Mouse (Mus musculus): ENCODE measurements at regions not wholly inside any gene's neighbourhood (a gene's known extent, or its start where the extent isn't known, plus 50 kb on each side); places are given as distances from the start of the nearest gene placed in this dataset.

DNA sequence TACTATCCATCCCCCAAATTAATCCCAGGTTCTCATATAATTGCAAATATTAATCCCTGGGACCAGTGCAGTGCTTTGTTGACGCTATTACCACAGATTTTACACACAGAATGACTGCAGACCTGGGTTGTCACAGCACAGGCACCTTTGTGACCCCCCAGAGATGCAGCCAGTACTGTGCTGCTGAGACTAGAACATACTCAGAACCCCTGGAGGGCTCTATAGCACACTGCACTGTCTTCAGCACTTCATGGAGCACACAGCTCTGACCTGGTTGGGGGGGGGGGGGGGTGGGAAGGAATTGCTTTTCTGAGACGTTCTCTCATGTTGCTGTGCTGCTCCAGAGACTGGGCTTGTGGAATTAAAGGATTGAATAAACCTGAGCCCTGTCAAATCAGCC is 154.9 kb upstream of the Gm34302 start:
- TF ChIP-seq POLR2A (IDR thresholded peaks at IDR 0.05; ENCODE audit: control insufficient read depth, extremely low read depth, insufficient read depth, low read length, poor library complexity) = no peak
- no peak for TF ChIP-seq CTCF (IDR thresholded peaks at IDR 0.05; ENCODE audit: borderline replicate concordance, control insufficient read depth, extremely low read depth, insufficient read depth, low read length, poor library complexity)
- no peaks in the 10 kb centered on the region for H3K27me3 ChIP-seq (ENCODE audit: control insufficient read depth, insufficient read depth, low read length)
- 56% methylated on average over 2 of the region's 2 CpGs for WGBS
- DNase-seq = no peak
- H3K27ac ChIP-seq (ENCODE audit: control insufficient read depth, insufficient read depth, low read length) = no peak overlapping the region
- H3K4me3 ChIP-seq (ENCODE audit: control insufficient read depth, insufficient read depth, low read length) = no peak overlapping the region
- no peaks in the 10 kb centered on the region for H3K36me3 ChIP-seq (ENCODE audit: control insufficient read depth, insufficient read depth, low read length)
- H3K4me1 ChIP-seq (replicated peaks; ENCODE audit: control insufficient read depth, insufficient read depth, low read length) = no peaks in the 10 kb centered on the region

- H3K27me3 ChIP-seq (ENCODE audit: control insufficient read depth, insufficient read depth, low read length) = no peaks in the 10 kb centered on the region
- no peaks in the 10 kb centered on the region for H3K36me3 ChIP-seq (ENCODE audit: control insufficient read depth, insufficient read depth, low read length)
- H3K4me1 ChIP-seq (replicated peaks; ENCODE audit: control insufficient read depth, insufficient read depth, low read length) = no peaks in the 10 kb centered on the region
- H3K27ac ChIP-seq (ENCODE audit: control insufficient read depth, insufficient read depth, low read length) = no peak overlapping the region
- 91% methylated on average over 5 of the region's 5 CpGs for WGBS
- DNase-seq = no peak
- TF ChIP-seq CTCF (IDR thresholded peaks at IDR 0.05; ENCODE audit: borderline replicate concordance, control insufficient read depth, extremely low read depth, insufficient read depth, low read length, poor library complexity) = no peak
- TF ChIP-seq POLR2A (IDR thresholded peaks at IDR 0.05; ENCODE audit: control insufficient read depth, extremely low read depth, insufficient read depth, low read length, poor library complexity) = no peak
- H3K4me3 ChIP-seq (ENCODE audit: control insufficient read depth, insufficient read depth, low read length) = no peak overlapping the region
Measured at GRCm38 (mm10) chr3:63637913-63638312, 154.2 kb upstream of the Gm34302 start.

GRCm38 (mm10) chr3:63627724-63628123 is 144.0 kb upstream of the Gm34302 start:
- H3K4me1 ChIP-seq (replicated peaks; ENCODE audit: control insufficient read depth, insufficient read depth, low read length) = no peaks in the 10 kb centered on the region
- no peaks in the 10 kb centered on the region for H3K36me3 ChIP-seq (ENCODE audit: control insufficient read depth, insufficient read depth, low read length)
- 76% methylated on average over 5 of the region's 5 CpGs for WGBS
- no peak overlapping the region for H3K27ac ChIP-seq (ENCODE audit: control insufficient read depth, insufficient read depth, low read length)
- no peak for TF ChIP-seq POLR2A (IDR thresholded peaks at IDR 0.05; ENCODE audit: control insufficient read depth, extremely low read depth, insufficient read depth, low read length, poor library complexity)
- TF ChIP-seq CTCF (IDR thresholded peaks at IDR 0.05; ENCODE audit: borderline replicate concordance, control insufficient read depth, extremely low read depth, insufficient read depth, low read length, poor library complexity) = no peak
- H3K27me3 ChIP-seq (ENCODE audit: control insufficient read depth, insufficient read depth, low read length) = no peaks in the 10 kb centered on the region
- H3K4me3 ChIP-seq (ENCODE audit: control insufficient read depth, insufficient read depth, low read length) = no peak overlapping the region
- DNase-seq = no peak

- Histone ChIP-seq H3K27me3 (ENCODE audit: control insufficient read depth, insufficient read depth, low read length) (no peaks in the 10 kb centered on the region), H3K36me3 (ENCODE audit: control insufficient read depth, insufficient read depth, low read length) (no peaks in the 10 kb centered on the region), H3K4me1 (replicated peaks; ENCODE audit: control insufficient read depth, insufficient read depth, low read length) (no peaks in the 10 kb centered on the region), H3K4me3 (ENCODE audit: control insufficient read depth, insufficient read depth, low read length) (no peak overlapping the region), H3K27ac (ENCODE audit: control insufficient read depth, insufficient read depth, low read length) (no peak overlapping the region)
- TF ChIP-seq CTCF (IDR thresholded peaks at IDR 0.05; ENCODE audit: borderline replicate concordance, control insufficient read depth, extremely low read depth, insufficient read depth, low read length, poor library complexity) (no peak), POLR2A (IDR thresholded peaks at IDR 0.05; ENCODE audit: control insufficient read depth, extremely low read depth, insufficient read depth, low read length, poor library complexity) (no peak)
- 58% methylated on average over 5 of the region's 5 CpGs for WGBS
- no peak for DNase-seq
Measured at GRCm38 (mm10) chr3:63616127-63616526, 132.4 kb upstream of the Gm34302 start.

GRCm38 (mm10) chr3:63613652-63614051 is 130.0 kb upstream of the Gm34302 start:
- no peak for DNase-seq
- Histone ChIP-seq H3K4me1 (replicated peaks; ENCODE audit: control insufficient read depth, insufficient read depth, low read length) (no peaks in the 10 kb centered on the region), H3K36me3 (ENCODE audit: control insufficient read depth, insufficient read depth, low read length) (no peaks in the 10 kb centered on the region), H3K27me3 (ENCODE audit: control insufficient read depth, insufficient read depth, low read length) (no peaks in the 10 kb centered on the region), H3K27ac (ENCODE audit: control insufficient read depth, insufficient read depth, low read length) (no peak overlapping the region), H3K4me3 (ENCODE audit: control insufficient read depth, insufficient read depth, low read length) (no peak overlapping the region)
- TF ChIP-seq POLR2A (IDR thresholded peaks at IDR 0.05; ENCODE audit: control insufficient read depth, extremely low read depth, insufficient read depth, low read length, poor library complexity) (no peak), CTCF (IDR thresholded peaks at IDR 0.05; ENCODE audit: borderline replicate concordance, control insufficient read depth, extremely low read depth, insufficient read depth, low read length, poor library complexity) (no peak)
- 62% methylated on average over 1 of the region's 1 CpGs for WGBS

- DNase-seq = no peak
- Histone ChIP-seq H3K4me3 (ENCODE audit: control insufficient read depth, insufficient read depth, low read length) (no peak overlapping the region), H3K27me3 (ENCODE audit: control insufficient read depth, insufficient read depth, low read length) (no peaks in the 10 kb centered on the region), H3K4me1 (replicated peaks; ENCODE audit: control insufficient read depth, insufficient read depth, low read length) (no peaks in the 10 kb centered on the region), H3K36me3 (ENCODE audit: control insufficient read depth, insufficient read depth, low read length) (no peaks in the 10 kb centered on the region), H3K27ac (ENCODE audit: control insufficient read depth, insufficient read depth, low read length) (no peak overlapping the region)
- no peak for TF ChIP-seq CTCF (IDR thresholded peaks at IDR 0.05; ENCODE audit: borderline replicate concordance, control insufficient read depth, extremely low read depth, insufficient read depth, low read length, poor library complexity)
- TF ChIP-seq POLR2A (IDR thresholded peaks at IDR 0.05; ENCODE audit: control insufficient read depth, extremely low read depth, insufficient read depth, low read length, poor library complexity) = no peak
- WGBS = 71% methylated on average over 3 of the region's 3 CpGs
Measured at GRCm38 (mm10) chr3:63612767-63613363, 129.2 kb upstream of the Gm34302 start.

Measured in thymus, adult 2 months (tissue).